Mouse (Mus musculus) MEL (cell line): ENCODE results near the gene Trip11. TPM values are rescaled to one million over a fixed set of nuclear protein-coding genes. Genes with fewer than 3 reads are reported as not detected.

Source experiments
- DNase-seq: peaks from one replicate; pipeline ENCODE4 v3.0.0; 2011; ENCODE audit warnings: low read depth, low spot score
- H3K27ac ChIP-seq: 2 replicates; pipeline ENCODE4 v1.5.1; 2012; ENCODE audit warnings: low read depth, mild to moderate bottlenecking, control low read depth, low read length, moderate library complexity; ENCODE audit not compliant: control insufficient read depth
- H3K27me3 ChIP-seq, 2 experiments: fragments of 150-350 bp in 1 of 2; sonication (generic) in 1 of 2; 2 replicates each; pipeline ENCODE4 v1.6.1; 2012; ENCODE audit warnings: low read length in 2 of 2, mild to moderate bottlenecking in 2 of 2, improper control_type of control experiment in 1 of 2, moderate library complexity in 1 of 2; ENCODE audit not compliant: insufficient read depth in 2 of 2, control insufficient read depth in 1 of 2
- H3K36me3 ChIP-seq, 2 experiments: 2 replicates each; pipeline ENCODE4 v1.6.1; 2012 to 2014; ENCODE audit warnings: low read length in 2 of 2, improper control_type of control experiment in 1 of 2, inconsistent platforms in 1 of 2, mild to moderate bottlenecking in 1 of 2; ENCODE audit not compliant: insufficient read depth in 2 of 2, control insufficient read depth in 1 of 2
- H3K4me1 ChIP-seq, 2 experiments: fragments of 150-350 bp in 1 of 2; sonication (generic) in 1 of 2; 2 replicates each; pipeline ENCODE4 v1.6.1; 2012; ENCODE audit warnings: low read length in 2 of 2, improper control_type of control experiment in 1 of 2, mild to moderate bottlenecking in 1 of 2; ENCODE audit not compliant: insufficient read depth in 2 of 2, control insufficient read depth in 1 of 2
- H3K4me3 ChIP-seq, 2 experiments: fragments of 150-350 bp in 1 of 2; sonication (generic) in 1 of 2; 2 replicates each; pipeline ENCODE4 v1.5.1; 2012; ENCODE audit warnings: low read depth in 2 of 2, low read length in 2 of 2, mild to moderate bottlenecking in 2 of 2, moderate library complexity in 2 of 2, control low read depth in 1 of 2, improper control_type of control experiment in 1 of 2; ENCODE audit not compliant: control insufficient read depth in 1 of 2, insufficient read depth in 1 of 2
- H3K79me2 ChIP-seq: 2 replicates; pipeline ENCODE4 v1.6.1; 2012; ENCODE audit warnings: mild to moderate bottlenecking, low read length, moderate library complexity; ENCODE audit not compliant: control insufficient read depth, poor library complexity, insufficient read depth
- H3K9ac ChIP-seq: 2 replicates; pipeline ENCODE4 v1.6.1; 2012; ENCODE audit warnings: low read depth, mild to moderate bottlenecking, control low read depth, low read length, moderate library complexity; ENCODE audit not compliant: control insufficient read depth, poor library complexity, severe bottlenecking
- H3K9me3 ChIP-seq: fragments of 150-350 bp; sonication (generic); replicated peaks from 2 replicates; pipeline ENCODE4 v1.6.1; 2012; ENCODE audit warnings: mild to moderate bottlenecking, low read length, improper control_type of control experiment, moderate library complexity; ENCODE audit not compliant: insufficient read depth
- BHLHE40 ChIP-seq: IDR thresholded peaks from 2 replicates; pipeline ENCODE4 v1.6.1; 2012; ENCODE audit warnings: low read depth, mild to moderate bottlenecking, inconsistent platforms, low read length, improper control_type of control experiment, borderline replicate concordance
- CHD1 ChIP-seq: IDR thresholded peaks from 2 replicates; pipeline ENCODE4 v1.6.1; 2012; ENCODE audit warnings: low read depth, mild to moderate bottlenecking, inconsistent platforms, low read length, improper control_type of control experiment
- CHD2 ChIP-seq: IDR thresholded peaks from 2 replicates; pipeline ENCODE4 v1.6.1; 2011; ENCODE audit warnings: low read length, improper control_type of control experiment
- CTCF ChIP-seq, 3 experiments: IDR thresholded peaks in 2 of 3; conservative IDR thresholded peaks in 1 of 3; 2 replicates each; pipeline ENCODE4 v1.5.1; 2011 to 2012; ENCODE audit warnings: low read length in 3 of 3, low read depth in 2 of 3, mild to moderate bottlenecking in 2 of 3, improper control_type of control experiment in 1 of 3, inconsistent platforms in 1 of 3, mixed read lengths in 1 of 3, moderate library complexity in 1 of 3; ENCODE audit not compliant: control insufficient read depth in 1 of 3, insufficient read depth in 1 of 3, poor library complexity in 1 of 3, severe bottlenecking in 1 of 3
- EP300 ChIP-seq, 2 experiments: IDR thresholded peaks; 2 replicates each; pipeline ENCODE4 v1.6.1; 2011; ENCODE audit warnings: improper control_type of control experiment in 2 of 2, low read length in 2 of 2, low read depth in 1 of 2, mild to moderate bottlenecking in 1 of 2
- GABPA ChIP-seq: IDR thresholded peaks from 2 replicates; pipeline ENCODE4 v1.6.1; 2012; ENCODE audit warnings: low read depth, mild to moderate bottlenecking, inconsistent platforms, low read length, improper control_type of control experiment, moderate library complexity
- GATA1 ChIP-seq: IDR thresholded peaks from 2 replicates; pipeline ENCODE4 v1.6.1; 2011; ENCODE audit warnings: low read depth, low read length, improper control_type of control experiment
- HCFC1 ChIP-seq: IDR thresholded peaks from 2 replicates; pipeline ENCODE4 v1.6.1; 2012; ENCODE audit warnings: low read depth, mild to moderate bottlenecking, inconsistent platforms, low read length, improper control_type of control experiment, moderate library complexity
- JUND ChIP-seq: IDR thresholded peaks from 2 replicates; pipeline ENCODE4 v1.6.1; 2011; ENCODE audit warnings: low read depth, mild to moderate bottlenecking, improper control_type of control experiment, low read length
- MEF2A ChIP-seq: IDR thresholded peaks from 2 replicates; pipeline ENCODE4 v1.6.1; 2014; ENCODE audit warnings: low read depth, mild to moderate bottlenecking, inconsistent platforms, low read length, improper control_type of control experiment; ENCODE audit not compliant: poor library complexity, insufficient replicate concordance, severe bottlenecking; ENCODE audit errors: extremely low read depth
- MYB ChIP-seq: IDR thresholded peaks from 2 replicates; pipeline ENCODE4 v1.6.1; 2011; ENCODE audit warnings: mild to moderate bottlenecking, low read depth, low read length, improper control_type of control experiment
- MYC ChIP-seq: IDR thresholded peaks from 2 replicates; pipeline ENCODE4 v1.6.1; 2011; ENCODE audit warnings: low read depth, mild to moderate bottlenecking, low read length, improper control_type of control experiment, moderate library complexity
- NRF1 ChIP-seq: IDR thresholded peaks from 2 replicates; pipeline ENCODE4 v1.6.1; 2014; ENCODE audit warnings: low read depth, mild to moderate bottlenecking, inconsistent platforms, low read length, improper control_type of control experiment, moderate library complexity; ENCODE audit not compliant: poor library complexity, insufficient read depth, severe bottlenecking
- POLR2A ChIP-seq, 2 experiments: IDR thresholded peaks; 2 replicates each; pipeline ENCODE4 v1.6.1; 2011 to 2012; ENCODE audit warnings: low read length in 2 of 2, mild to moderate bottlenecking in 2 of 2, control low read depth in 1 of 2, improper control_type of control experiment in 1 of 2, low read depth in 1 of 2, moderate library complexity in 1 of 2; ENCODE audit not compliant: control insufficient read depth in 1 of 2, insufficient read depth in 1 of 2, poor library complexity in 1 of 2
- RCOR1 ChIP-seq: IDR thresholded peaks from 2 replicates; pipeline ENCODE4 v1.6.1; 2012; ENCODE audit warnings: low read depth, mild to moderate bottlenecking, inconsistent platforms, low read length, improper control_type of control experiment
- SIN3A ChIP-seq: IDR thresholded peaks from 2 replicates; pipeline ENCODE4 v1.6.1; 2012; ENCODE audit warnings: low read length, improper control_type of control experiment, inconsistent platforms
- TAL1 ChIP-seq: IDR thresholded peaks from 2 replicates; pipeline ENCODE4 v1.6.1; 2012; ENCODE audit warnings: mild to moderate bottlenecking, inconsistent platforms, low read length, moderate library complexity, mixed read lengths
- TBP ChIP-seq: IDR thresholded peaks from 2 replicates; pipeline ENCODE4 v1.8.0; 2011; ENCODE audit warnings: low read depth, low read length, improper control_type of control experiment
- TCF12 ChIP-seq: IDR thresholded peaks from 2 replicates; pipeline ENCODE4 v1.6.1; 2014; ENCODE audit warnings: low read depth, mild to moderate bottlenecking, inconsistent platforms, low read length, improper control_type of control experiment, moderate library complexity
- UBTF ChIP-seq: IDR thresholded peaks from 2 replicates; pipeline ENCODE4 v1.6.1; 2012; ENCODE audit warnings: low read depth, mild to moderate bottlenecking, inconsistent platforms, low read length, improper control_type of control experiment, moderate library complexity, borderline replicate concordance; ENCODE audit not compliant: insufficient read depth
- USF1 ChIP-seq: IDR thresholded peaks from 2 replicates; pipeline ENCODE4 v1.6.1; 2014; ENCODE audit warnings: low read depth, mild to moderate bottlenecking, inconsistent platforms, low read length, improper control_type of control experiment, moderate library complexity
- ZKSCAN1 ChIP-seq: IDR thresholded peaks from 2 replicates; pipeline ENCODE4 v1.6.1; 2012; ENCODE audit warnings: low read depth, mild to moderate bottlenecking, inconsistent platforms, low read length, improper control_type of control experiment, moderate library complexity
- ZMIZ1 ChIP-seq: IDR thresholded peaks from 2 replicates; pipeline ENCODE4 v1.6.1; 2012; ENCODE audit warnings: low read depth, mild to moderate bottlenecking, inconsistent platforms, low read length, improper control_type of control experiment, moderate library complexity
- ZNF384 ChIP-seq: IDR thresholded peaks from 2 replicates; pipeline ENCODE4 v1.6.1; 2012; ENCODE audit warnings: low read depth, mild to moderate bottlenecking, inconsistent platforms, low read length, improper control_type of control experiment
- polyA plus RNA-seq, 2 experiments: library from polyadenylated mRNA; stranded (reverse) in 1 of 2; unstranded in 1 of 2; fragments of >175 nt in 1 of 2; fragments of >200 nt in 1 of 2; gene quantifications; 2 replicates each; pipeline versions ENCODE4 v1.2.1 to v1.2.4; 2012; ENCODE audit warnings: low replicate concordance in 2 of 2, low read depth in 1 of 2; ENCODE audit not compliant: insufficient read length in 2 of 2, insufficient read depth in 1 of 2, missing spikeins in 1 of 2
- total RNA-seq: library from RNA; depleted of rRNA; stranded (reverse); fragments of 300-350 nt; gene quantifications from 2 replicates; pipeline ENCODE4 v1.2.3, GENCODE M21; 2012

The Trip11 gene
- total and polyA plus RNA-seq, 3 experiments: 7.6 to 10.4 TPM; not detected in 1

- Histone ChIP-seq H3K4me1 (no peaks in the 10 kb centered on the region), H3K9ac (no peak overlapping the region), H3K36me3 (peaks cover 2 to 26% of the 10 kb centered on the region in 2 experiments; a peak in 3 of 4 replicates), H3K79me2 (peaks cover 5% of the 10 kb centered on the region; the same call in 1 of the 2 replicates)
- TF ChIP-seq TCF12: no peak
- TF ChIP-seq, all 39 proteins: peak for 0
- H3K4me3 ChIP-seq: no peak overlapping the region
- H3K27me3 ChIP-seq: no peaks in the 10 kb centered on the region
- H3K9me3 ChIP-seq: no peaks in the 10 kb centered on the region
- H3K27ac ChIP-seq: no peak overlapping the region
- DNase-seq: no peak
Measured at GRCm38 (mm10) chr12:101904170-101904569, 8.9 kb downstream of the Trip11 start.

- TF ChIP-seq CHD2 (no peak), RCOR1 (no peak), UBTF (no peak), GATA1 (no peak), GABPA (no peak), MYC (no peak), NRF1 (no peak), ZNF384 (no peak), USF1 (no peak), HCFC1 (no peak), CTCF (IDR thresholded peaks at IDR 0.05 in 2 of 3, conservative IDR thresholded peaks at IDR 0.05 in 1 of 3; ENCODE audit: control insufficient read depth in 1 of 3, insufficient read depth in 1 of 3, low read depth in 2 of 3, low read length in 3 of 3, poor library complexity in 1 of 3, severe bottlenecking in 1 of 3) (no peak), TCF12 (no peak), SIN3A (no peak), POLR2A (IDR thresholded peaks at IDR 0.05; ENCODE audit: control insufficient read depth in 1 of 2, insufficient read depth in 1 of 2, low read depth in 1 of 2, low read length in 2 of 2, poor library complexity in 1 of 2) (no peak)
- Histone ChIP-seq H3K9me3 (no peaks in the 10 kb centered on the region), H3K9ac (no peak overlapping the region), H3K4me1 (no peaks in the 10 kb centered on the region), H3K36me3 (peaks cover 0 to 37% of the 10 kb centered on the region in 2 experiments; a peak in 2 of 4 replicates), H3K27me3 (no peaks in the 10 kb centered on the region), H3K4me3 (no peak overlapping the region), H3K79me2 (no peaks in the 10 kb centered on the region; the same call in 1 of the 2 replicates), H3K27ac (no peak overlapping the region)
- DNase-seq: no peak
Measured at GRCm38 (mm10) chr12:101899671-101900245, 13.3 kb downstream of the Trip11 start.

GRCm38 (mm10) chr12:101898966-101899365 is 14.1 kb downstream of the Trip11 start:
- Histone ChIP-seq H3K4me3 (no peak overlapping the region), H3K9ac (no peak overlapping the region)
- no peak for TF ChIP-seq ZMIZ1
- no peak for TF ChIP-seq MEF2A
- no peak for TF ChIP-seq UBTF
- TF ChIP-seq POLR2A (IDR thresholded peaks at IDR 0.05; ENCODE audit: control insufficient read depth in 1 of 2, insufficient read depth in 1 of 2, low read depth in 1 of 2, low read length in 2 of 2, poor library complexity in 1 of 2): no peak
- TF ChIP-seq CHD2: no peak
- no peak for TF ChIP-seq CTCF (IDR thresholded peaks at IDR 0.05 in 2 of 3, conservative IDR thresholded peaks at IDR 0.05 in 1 of 3; ENCODE audit: control insufficient read depth in 1 of 3, insufficient read depth in 1 of 3, low read depth in 2 of 3, low read length in 3 of 3, poor library complexity in 1 of 3, severe bottlenecking in 1 of 3)
- TF ChIP-seq USF1: no peak
- TF ChIP-seq GABPA: no peak
- TF ChIP-seq BHLHE40: no peak
- TF ChIP-seq NRF1: no peak
- no peak for TF ChIP-seq TAL1
- TF ChIP-seq JUND: no peak
- TF ChIP-seq MYB: no peak
- no peak for TF ChIP-seq EP300 (IDR thresholded peaks at IDR 0.05; ENCODE audit: low read depth in 1 of 2, low read length in 2 of 2)
- no peak for TF ChIP-seq CHD1
- TF ChIP-seq TBP: no peak
- no peak for TF ChIP-seq ZKSCAN1

More at GRCm38 (mm10) chr12:101898966-101899365, 14.1 kb downstream of the Trip11 start:
- H3K27me3 ChIP-seq: no peaks in the 10 kb centered on the region
- no peaks in the 10 kb centered on the region for H3K4me1 ChIP-seq
- H3K79me2 ChIP-seq: no peaks in the 10 kb centered on the region; the same call in 1 of the 2 replicates
- DNase-seq: no peak
- no peak overlapping the region for H3K27ac ChIP-seq
- peaks cover 0 to 37% of the 10 kb centered on the region in 2 experiments; a peak in 2 of 4 replicates for H3K36me3 ChIP-seq
- no peaks in the 10 kb centered on the region for H3K9me3 ChIP-seq
